Mouse (Mus musculus): ENCODE measurements around the gene Slc48a1.

GRCm38 (mm10) chr15:97765090-97765794, 13.1 kb upstream of the Slc48a1 start:
- TF ChIP-seq CTCF (IDR thresholded peaks at IDR 0.05; ENCODE audit: extremely low read depth, insufficient read length, insufficient replicate concordance, low read depth, low read length) = no peak
- TF ChIP-seq POLR2A (IDR thresholded peaks at IDR 0.05; ENCODE audit: low read depth, low read length) = no peak

Data from small intestine, adult 2 months (tissue).